Mouse (Mus musculus): ENCODE measurements at regions not wholly inside any gene's neighbourhood (a gene's known extent, or its start where the extent isn't known, plus 50 kb on each side); places are given as distances from the start of the nearest gene placed in this dataset.

GRCm38 (mm10) chrX:21558318-21558717 lies 74.0 kb downstream of the Agtr2 start:
- DNase-seq (ENCODE audit: low read depth, low spot score) = no peak

GRCm38 (mm10) chrX:21566669-21567068 lies 82.3 kb downstream of the Agtr2 start:
- no peak for DNase-seq (ENCODE audit: low read depth, low spot score)

- DNase-seq (ENCODE audit: low read depth, low spot score) = no peak
Measured at GRCm38 (mm10) chrX:21567530-21567929, 83.2 kb downstream of the Agtr2 start.

GRCm38 (mm10) chrX:21567971-21568370 lies 83.6 kb downstream of the Agtr2 start:
- no peak for DNase-seq (ENCODE audit: low read depth, low spot score)

GRCm38 (mm10) chrX:21579945-21580344 lies 95.6 kb downstream of the Agtr2 start:
- DNase-seq (ENCODE audit: low read depth, low spot score) = peak; percentile 2

- no peak for DNase-seq (ENCODE audit: low read depth, low spot score)
Measured at GRCm38 (mm10) chrX:21586030-21586429, 101.7 kb downstream of the Agtr2 start.

- DNase-seq (ENCODE audit: low read depth, low spot score) = no peak
Measured at GRCm38 (mm10) chrX:21589811-21590210, 105.5 kb downstream of the Agtr2 start.

All from brain, adult 2 months (tissue).